Mouse (Mus musculus): ENCODE data around the gene Ccl22. TPM values are rescaled to one million over a fixed set of nuclear protein-coding genes. Genes with fewer than 3 reads are reported as not detected.
A peak's percentile ranks its signal among the peaks of the same experiment; 100 is the strongest.

Ccl22 gene
- total RNA-seq, 4 experiments from 2014 or later = 0.22 to 0.72 (median 0.39) TPM; not detected in 1

DNA sequence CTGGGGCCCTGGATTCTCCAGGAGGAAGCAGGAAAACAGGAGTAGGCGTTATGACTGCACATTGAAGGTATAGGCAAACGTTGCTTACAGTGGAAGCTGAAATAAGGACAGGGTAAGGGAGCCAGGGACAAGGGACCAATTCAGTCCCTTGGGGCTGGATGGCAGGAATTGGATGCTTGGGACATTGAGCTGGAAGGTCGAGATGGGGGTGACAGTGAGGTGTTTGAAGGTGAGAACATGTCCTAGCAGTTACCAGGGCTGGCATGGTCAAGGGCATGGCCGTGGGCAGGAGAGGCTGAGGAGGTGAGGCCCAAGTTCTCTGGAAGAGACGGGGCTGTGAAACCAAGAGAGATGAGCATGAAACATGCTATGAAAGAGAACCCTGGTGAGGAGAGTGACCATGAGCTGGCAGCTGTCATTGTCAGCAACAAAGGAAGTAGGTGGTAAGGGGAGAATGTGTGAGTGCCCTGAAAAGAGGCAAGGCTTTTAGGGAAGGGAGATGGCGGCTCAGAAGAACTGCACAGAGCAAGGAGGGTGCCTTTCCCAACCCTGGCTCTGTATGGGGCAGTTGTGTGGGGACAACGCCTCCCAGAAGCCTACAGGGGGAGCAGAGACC lies 10.5 kb upstream of the Ccl22 start:
- DNase-seq (ENCODE audit: low spot score in 2 of 2) = no peak

DNA sequence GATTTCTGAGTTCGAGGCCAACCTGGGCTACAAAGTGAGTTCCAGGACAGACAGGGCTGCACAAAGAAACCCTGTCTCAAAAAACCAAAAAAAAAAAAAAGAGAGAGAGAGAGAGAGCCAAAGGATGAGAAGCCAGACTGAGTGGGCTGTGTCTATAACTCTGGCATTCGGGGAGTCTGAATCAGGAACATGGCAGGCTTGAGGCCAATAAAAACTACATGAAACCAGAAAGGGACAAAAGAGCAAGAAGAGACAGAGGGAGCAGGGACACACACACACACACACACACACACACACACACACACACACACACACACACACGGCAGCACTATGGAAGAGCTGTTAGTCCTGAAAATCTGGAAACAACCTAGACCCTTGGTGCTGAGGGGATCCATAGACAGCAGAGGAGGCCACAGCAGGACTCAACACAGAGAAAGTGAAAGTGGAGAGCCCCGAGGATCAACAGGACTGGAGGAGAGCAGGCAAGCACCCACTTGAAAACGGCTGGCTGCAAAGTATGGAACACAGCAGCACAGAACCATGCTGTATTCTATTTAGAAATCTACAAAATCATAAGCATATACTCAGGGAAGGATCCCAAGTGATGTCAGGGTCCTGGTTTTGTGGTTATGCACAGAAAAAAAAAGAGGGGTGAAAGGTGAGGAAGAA lies 9.8 kb upstream of the Ccl22 start:
- no peak for DNase-seq (ENCODE audit: low spot score in 2 of 2)

DNA sequence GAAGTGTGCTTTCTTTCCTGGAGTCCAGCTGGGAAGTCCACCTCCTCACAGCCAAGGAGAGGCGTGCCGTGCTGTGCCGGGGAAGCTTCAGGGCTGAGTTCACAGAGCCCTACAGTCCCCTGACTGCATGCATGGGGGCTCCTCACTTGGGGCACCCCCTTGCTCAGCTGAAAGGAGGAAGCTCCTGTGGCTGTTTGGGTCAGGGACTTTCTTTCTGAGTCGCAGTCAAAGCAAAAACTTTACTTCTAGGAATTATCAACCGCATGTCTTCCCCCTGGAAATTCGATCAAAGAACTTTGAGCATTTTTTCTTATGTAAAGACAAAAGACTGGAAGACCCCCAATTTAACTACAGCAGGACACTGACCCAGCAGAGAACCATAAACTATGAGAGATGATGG lies 5.6 kb upstream of the Ccl22 start:
- no peak for DNase-seq (ENCODE audit: low spot score in 2 of 2)

DNA sequence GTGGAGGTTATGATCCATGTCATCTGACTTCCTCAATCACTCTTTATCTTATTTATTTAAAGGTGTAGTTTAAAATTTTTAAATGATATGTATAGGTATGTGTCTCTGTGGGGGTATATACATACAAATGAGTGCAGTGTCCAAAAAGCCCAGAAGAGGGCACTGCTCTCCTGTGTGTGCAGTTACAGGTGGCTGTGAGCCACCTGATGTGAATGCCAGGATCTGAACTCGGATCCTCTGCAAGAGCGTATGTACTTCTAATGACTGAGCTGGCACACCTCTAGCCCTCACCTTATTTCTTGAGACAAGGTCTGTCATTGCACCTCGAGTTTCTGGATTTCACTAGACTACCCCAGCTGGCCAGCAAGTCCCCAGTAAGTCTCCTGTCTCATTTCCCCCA lies 4.8 kb upstream of the Ccl22 start:
- DNase-seq (ENCODE audit: low spot score in 2 of 2) = no peak

DNA sequence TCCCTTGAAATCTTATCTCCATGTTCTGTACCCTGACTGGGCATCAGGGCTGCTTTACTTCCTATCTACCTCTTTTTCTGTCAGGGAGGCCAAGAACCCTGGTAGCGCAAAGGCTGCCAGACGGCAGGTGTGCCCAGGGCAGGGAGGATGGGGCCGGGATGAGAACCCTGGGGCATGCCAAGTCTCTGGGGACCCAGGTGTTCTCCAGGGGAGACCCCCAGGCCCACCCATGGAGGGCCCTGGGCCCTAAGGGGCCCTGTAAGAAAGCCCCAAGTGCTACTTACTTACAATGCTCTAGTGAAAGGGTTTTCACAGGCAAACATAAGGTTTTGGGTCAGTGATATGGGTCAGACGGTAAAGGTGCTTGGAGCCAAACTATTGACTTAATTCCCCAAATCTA lies 3.7 kb upstream of the Ccl22 start:
- no peak for DNase-seq (ENCODE audit: low spot score in 2 of 2)

DNA sequence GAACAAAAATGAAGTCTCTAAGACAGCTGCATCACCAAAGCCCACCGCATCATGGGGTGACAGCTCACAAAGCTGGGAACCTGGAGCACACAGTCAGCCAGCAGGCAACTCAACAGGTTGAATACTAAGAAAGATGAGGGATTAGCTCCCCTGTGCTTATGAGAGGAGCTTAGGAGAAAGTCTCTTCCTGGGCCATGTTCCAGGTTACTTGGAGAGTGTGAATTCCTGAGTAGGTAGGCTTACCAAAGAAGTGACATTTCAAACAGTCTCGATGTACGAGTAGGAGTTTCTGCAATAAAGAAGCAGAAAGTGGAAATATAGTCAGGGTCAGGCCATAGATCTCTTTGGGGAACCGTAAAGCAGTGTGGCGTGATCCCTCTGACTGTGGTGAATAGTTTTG lies 906 bp upstream of the Ccl22 start:
- no peak for DNase-seq (ENCODE audit: low spot score in 2 of 2)

DNA sequence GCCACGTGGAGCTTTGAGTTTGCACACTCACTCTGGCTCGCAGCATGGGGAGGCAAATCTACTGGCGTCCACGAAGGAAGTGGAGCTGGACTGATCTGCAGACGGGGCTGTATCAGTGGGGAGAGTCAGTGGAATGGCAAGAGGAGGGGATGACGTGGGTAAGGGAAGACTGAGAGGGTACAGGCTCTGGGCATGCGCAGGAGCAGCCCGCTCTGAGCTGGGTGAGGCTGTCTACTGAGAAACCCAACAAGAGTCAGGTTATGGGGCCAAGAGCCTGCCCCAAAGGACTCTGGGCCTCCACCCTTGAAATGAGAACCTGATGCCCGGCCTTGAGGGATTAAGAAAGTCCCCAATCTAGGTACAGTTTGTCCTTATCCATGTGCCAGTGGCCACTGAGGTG lies 418 bp upstream of the Ccl22 start:
- no peak for DNase-seq (ENCODE audit: low spot score in 2 of 2)

DNA sequence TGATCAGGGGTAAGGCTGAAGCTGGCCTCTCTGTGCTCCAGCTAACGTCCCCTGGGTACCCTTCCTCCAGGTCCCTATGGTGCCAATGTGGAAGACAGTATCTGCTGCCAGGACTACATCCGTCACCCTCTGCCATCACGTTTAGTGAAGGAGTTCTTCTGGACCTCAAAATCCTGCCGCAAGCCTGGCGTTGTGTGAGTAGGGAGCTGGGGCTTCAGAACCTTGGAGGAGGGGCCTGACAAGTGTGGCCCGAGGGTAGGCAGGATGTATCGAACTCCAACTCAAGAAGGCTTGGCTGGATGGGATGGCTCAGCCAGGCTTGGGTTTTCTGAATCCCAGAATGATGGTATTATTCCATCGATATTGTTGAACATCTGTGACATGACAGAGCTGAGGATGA lies 1.4 kb downstream of the Ccl22 start:
- no peak for DNase-seq (ENCODE audit: low spot score in 2 of 2)

DNA sequence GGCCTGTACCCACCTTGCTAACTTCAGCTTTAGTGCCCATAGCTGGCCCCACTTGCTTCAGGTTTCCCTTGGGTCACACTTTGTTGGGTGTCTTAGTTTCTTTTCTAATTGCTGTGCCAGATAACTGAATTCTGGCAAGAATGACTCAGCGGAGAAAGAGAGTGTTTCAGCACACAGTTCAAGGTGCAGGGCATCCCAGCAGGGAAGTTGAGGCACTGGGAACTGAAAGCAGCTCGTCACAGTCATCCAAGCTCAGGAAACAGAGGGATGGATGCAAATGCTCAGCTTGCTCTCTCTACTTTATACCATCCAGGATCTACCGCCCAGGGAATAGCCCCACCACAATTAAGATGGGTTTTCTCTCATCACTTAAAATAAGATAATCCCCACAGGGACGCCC lies 3.0 kb downstream of the Ccl22 start:
- DNase-seq (ENCODE audit: low spot score in 2 of 2) = no peak

DNA sequence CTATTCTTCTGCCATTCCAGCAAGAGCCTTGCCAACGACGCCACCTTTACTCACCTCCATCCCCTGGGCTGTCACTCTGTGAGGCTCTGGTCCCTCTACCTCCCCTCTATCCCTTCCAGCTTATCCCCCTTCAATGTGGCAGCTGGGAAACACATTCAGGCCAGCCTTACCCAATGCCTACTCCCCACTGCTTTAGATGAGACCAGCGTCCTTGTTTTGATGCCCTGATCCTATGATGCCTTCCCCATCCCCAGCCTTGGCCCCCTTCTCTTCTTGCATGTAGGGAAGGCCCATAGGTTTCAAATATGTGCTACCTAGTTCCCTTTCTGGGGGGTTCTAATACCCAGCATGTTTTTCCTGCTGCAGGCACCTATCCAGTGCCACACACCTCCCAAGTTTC lies 4.6 kb downstream of the Ccl22 start:
- no peak for DNase-seq (ENCODE audit: low spot score in 2 of 2)

DNA sequence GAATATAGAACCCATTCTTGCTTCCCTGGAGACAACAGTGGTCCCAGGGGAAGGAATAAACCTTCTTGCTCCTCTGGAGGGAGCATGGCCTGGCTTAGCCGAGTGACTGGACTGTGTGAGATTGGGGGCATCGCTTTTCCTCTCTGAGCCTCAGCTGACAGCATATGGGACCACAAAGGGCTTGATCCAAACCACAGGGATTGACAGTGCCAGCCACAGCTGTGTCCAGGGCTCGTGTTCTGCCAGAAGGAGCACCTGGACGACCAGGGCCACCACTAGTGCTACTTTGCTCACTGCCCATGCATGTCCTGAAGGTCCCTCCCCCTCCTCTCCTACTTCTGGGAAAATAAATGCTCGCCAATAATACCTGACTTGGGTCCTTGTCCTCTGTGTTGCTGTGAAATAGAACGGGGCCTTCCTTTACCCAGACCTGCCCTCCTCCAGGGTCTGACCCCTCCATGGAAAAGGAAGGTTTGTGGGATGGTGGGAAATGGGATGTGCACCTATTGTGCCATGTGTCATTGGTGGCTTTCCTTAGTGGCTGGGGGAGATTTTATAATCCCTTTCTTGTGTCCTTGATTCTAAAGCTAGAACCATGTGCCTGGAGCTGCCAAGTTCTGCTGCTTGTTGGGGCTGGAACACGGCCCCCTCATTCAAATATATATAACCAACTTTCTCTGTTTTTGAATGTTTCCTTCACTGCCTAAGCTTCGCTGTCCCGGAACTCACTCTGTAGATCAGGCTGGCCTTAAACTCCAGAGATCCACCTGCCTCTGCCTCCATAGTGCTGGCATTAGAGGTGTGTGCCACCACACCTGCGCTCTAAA lies 5.8 kb downstream of the Ccl22 start:
- no peak for DNase-seq (ENCODE audit: low spot score in 2 of 2)

DNA sequence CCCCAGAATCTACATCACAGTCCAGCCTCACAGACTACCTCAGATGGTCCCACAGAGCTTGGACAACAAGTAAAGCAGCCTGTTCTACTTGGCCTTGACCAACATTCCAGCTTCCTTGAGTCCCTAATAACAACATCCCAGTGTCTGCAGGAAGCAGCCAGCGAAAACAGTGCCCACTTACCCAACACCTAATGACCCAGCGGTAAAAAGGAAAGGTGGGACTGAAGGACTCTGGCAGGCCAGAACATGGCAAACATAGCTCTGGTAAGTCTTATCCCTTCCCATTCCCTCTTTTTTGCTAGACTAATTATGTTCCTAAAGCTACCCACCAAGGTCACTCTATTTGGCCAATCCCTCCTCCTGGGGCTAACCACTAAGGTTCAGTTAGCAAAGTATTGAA lies 8.6 kb downstream of the Ccl22 start:
- DNase-seq (ENCODE audit: low spot score in 2 of 2) = no peak

DNA sequence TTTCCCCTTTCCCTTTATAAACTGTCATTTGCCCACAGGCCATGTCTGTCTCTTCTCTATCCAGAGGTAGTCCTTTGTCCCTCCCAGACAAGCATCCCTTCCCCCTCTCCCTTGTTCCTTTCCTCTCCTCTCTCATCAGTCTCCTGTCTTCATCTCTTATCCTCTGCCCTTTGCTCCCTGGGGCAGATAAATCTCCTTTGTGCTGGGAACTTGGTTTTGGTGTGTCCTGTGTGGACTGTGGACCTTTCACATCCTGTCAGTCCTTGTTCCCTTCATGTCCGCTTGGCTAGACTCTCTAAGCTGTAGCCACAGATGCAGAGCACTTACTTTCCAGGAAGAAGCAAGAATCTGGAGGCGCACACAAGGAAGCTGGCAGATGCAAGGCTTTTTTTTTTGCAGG lies 9.1 kb downstream of the Ccl22 start:
- no peak for DNase-seq (ENCODE audit: low spot score in 2 of 2)

DNA sequence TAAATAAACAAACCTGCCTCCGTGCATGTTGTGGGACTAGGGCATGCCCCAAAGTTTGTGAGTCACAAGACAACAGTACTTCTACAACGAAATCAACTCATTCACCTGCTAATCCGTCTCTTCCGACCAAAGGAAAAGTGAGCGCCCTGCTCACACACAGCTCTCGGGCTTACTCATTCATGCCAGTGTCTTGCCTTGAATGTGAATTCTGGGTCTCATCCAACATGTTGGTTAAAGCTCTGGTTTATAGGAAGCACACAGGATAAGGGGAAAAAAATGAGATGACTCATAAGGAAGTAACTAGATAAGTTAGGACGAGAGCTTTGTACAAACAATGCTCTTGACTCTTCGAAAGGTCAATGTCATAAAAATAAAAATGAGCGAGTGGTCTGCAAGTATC lies 21.6 kb downstream of the Ccl22 start:
- DNase-seq (ENCODE audit: low spot score in 2 of 2) = no peak

DNA sequence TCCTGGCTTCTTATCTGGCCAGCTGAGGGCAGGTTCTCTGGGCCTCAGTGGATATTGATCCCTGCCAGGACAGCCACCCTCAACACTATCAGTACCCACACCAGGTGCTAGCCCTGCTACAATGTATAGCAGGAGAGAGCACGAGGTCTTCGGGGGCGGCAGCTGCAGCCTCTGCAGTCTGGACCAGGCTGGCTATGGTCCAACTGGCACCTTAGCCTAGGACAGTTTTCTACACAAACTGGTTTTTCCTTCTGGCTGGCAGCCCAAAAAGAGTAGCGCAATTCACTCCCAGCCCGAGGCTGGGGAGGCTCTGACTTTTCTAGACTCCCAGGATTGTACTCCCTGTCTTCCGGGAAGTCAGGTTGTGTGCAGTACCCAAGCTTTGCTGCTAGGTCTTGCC lies 25.6 kb downstream of the Ccl22 start:
- no peak for DNase-seq (ENCODE audit: low spot score in 2 of 2)

DNA sequence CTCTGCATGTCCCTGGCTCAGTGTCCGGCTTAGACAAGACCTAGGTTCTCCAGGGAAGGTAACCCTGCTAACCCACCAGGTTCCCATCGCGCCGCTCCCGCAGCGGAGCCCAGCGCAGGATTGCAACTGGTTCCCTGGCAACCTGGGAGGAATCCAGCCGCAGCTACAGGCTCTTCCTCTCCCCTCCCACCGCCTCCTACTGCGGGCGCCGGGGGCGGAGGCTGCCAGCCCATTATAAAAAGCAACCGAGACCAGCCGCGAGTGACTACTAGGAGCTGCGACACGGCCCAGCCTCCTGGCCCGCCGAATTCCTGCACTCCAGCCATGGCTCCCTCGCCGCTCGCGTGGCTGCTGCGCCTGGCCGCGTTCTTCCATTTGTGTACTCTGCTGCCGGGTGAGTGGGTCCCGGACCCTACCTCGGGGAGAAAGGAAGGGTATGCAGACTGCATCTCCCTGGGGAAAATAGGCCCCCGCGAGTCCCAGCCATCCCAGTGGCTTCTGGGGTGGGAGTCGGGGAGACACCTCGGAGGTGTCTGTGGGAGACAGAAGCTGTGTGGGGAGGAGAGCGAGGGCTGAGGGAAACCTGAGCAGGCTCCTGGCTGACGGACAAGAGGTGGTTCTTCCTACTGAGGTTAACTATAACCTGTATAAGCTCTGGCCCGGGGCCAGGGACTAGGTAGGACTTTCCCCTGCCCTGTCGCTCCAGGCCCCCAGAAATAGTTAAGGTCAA lies 26.7 kb downstream of the Ccl22 start, which contains the start of gene Cx3cl1:
Cx3cl1 (plus strand) TSS at position 69 of the 730 bp plus-strand sequence.
- peak; percentile 85 to 88 for DNase-seq (ENCODE audit: low spot score in 2 of 2)

DNA sequence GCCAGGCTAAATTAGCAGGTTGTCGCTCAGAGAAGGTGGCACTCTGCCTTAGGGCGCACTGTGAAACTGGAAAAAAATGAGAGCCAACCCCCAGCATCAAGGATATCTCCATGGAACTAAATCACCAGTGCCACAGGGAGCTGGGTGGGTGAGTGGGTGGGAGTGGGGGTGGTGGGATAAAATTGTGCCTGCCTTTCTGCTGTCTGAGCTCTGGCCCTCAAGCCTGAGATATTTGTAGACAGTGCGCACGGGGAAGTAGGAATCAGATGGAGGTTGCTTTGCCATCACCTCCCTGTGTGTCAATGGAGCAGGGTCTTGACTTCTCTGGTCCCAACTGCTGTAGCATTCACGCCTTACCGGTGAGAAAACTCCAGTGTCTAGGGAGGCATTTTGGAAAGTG lies 27.7 kb downstream of the Ccl22 start:
- peak in 1 of 2 experiments; percentile 30 for DNase-seq (ENCODE audit: low spot score in 2 of 2)

DNA sequence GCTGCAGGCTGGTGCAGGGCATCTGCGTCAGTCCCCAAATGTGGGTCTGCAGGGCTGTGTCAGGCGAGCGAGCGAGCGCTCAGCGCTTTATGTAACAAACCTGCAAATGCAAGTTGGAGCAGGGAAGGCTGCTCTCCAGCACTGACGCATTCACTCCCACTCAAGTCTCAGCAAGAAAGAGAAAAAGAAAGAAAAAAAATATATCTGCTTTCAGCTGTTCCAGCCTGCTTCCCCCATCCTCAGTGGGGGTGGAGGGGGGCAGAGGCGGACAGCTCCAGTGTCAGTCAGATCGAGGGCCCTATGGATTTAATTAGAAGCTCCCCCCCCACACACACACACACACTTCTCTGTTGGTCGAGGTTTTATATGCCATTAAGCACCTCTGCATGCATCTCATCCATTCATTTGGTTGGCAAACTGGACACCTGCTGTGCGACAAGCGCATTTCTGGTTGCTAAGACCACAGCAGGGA lies 28.3 kb downstream of the Ccl22 start:
- DNase-seq (ENCODE audit: low spot score in 2 of 2) = peak; percentile 54 to 90

DNA sequence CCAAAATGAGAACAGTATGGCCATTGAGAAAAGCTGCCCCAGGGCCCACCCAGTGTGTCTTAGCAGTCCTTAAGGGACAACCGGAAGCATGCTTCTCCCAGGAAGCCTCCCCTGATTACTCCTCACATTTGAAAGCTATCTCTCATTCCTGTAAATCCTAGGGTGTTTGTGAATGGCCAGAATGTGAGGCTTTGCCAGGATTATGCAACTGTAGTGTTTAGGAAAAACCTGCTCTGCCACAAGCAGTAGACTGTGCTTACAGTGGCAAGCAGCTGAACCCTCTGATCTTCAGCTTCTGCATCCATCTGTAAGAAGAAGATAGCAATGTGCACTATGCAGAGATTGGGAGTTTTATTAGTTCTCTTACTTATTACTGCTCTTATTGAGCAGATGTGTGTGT lies 29.2 kb downstream of the Ccl22 start:
- no peak for DNase-seq (ENCODE audit: low spot score in 2 of 2)

DNA sequence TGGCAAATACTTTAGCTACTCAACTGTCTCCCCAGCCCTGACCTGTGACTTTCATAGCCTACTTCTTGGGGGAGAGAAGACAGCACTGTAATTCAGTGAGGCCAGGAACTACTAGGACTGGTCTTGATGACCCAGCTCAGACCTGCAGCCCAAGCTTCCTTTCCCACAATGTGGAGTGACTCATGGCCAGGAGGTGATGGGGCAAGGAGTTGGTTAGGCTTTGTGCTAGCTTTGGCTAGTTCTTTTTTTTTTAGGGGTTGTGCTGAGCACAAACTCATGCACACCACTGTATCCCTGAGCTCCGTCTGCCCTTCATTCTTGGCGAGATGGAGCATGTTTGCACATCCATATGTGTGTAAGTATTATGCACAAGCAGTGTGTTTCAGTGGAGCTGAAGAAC lies 31.0 kb downstream of the Ccl22 start:
- no peak for DNase-seq (ENCODE audit: low spot score in 2 of 2)

DNA sequence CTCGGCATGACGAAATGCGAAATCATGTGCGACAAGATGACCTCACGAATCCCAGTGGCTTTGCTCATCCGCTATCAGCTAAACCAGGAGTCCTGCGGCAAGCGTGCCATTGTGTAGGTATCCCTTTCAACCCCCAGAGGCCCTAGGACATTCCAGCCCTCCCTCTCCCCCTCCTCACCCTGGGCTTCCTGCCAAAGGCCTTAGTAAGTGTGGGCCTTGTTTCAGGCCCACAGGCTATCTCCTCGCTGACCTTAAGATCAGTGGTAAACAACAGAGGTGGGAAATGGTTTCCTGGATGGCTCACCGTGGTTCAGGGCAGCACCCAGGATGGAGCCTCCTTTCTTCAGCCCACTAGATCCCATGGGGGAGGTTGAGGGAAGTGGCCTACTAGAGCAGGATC lies 32.6 kb downstream of the Ccl22 start:
- no peak for DNase-seq (ENCODE audit: low spot score in 2 of 2)

DNA sequence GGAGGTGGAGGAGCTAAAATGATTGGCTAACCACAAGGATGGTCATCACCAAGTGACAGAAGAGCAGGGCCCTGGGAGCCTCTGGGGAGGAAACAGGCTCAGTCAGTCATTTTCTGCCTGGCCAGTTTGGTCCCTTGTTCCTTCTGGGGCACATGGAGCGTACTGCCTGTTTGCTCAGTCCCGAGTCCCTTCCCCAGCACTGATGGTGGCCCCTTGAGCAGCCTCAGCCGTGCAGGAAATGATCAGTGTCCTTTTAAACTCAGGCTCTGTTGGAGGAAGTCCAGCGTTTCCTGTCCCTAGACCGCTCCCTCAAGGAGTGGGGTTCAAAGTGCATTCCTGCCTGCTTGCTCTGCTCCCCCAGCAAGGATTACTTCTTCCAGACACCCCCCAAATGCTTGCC lies 33.1 kb downstream of the Ccl22 start:
- no peak for DNase-seq (ENCODE audit: low spot score in 2 of 2)
